Mouse (Mus musculus) myocyte (in vitro differentiated cells): ENCODE measurements around the gene Bmyc.

Source experiments
- CEBPB ChIP-seq: IDR thresholded peaks from 2 replicates; pipeline ENCODE4 v1.6.1; 2011; ENCODE audit warnings: mild to moderate bottlenecking, moderate library complexity; ENCODE audit not compliant: poor library complexity, insufficient read depth, severe bottlenecking
- E2F4 ChIP-seq: IDR thresholded peaks from one replicate; pipeline ENCODE4 v1.6.1; 2011; ENCODE audit warnings: mild to moderate bottlenecking, control low read depth, moderate library complexity; ENCODE audit not compliant: insufficient read depth
- MAX ChIP-seq: IDR thresholded peaks from one replicate; pipeline ENCODE4 v1.6.1; 2011; ENCODE audit warnings: low read depth, mild to moderate bottlenecking, control low read depth
- MYOD1 ChIP-seq, 3 experiments: IDR thresholded peaks; one replicate each; pipeline ENCODE4 v1.6.1; 2011; ENCODE audit warnings: control low read depth in 2 of 3, low read depth in 2 of 3, mild to moderate bottlenecking in 2 of 3, moderate library complexity in 1 of 3; ENCODE audit not compliant: insufficient read length in 2 of 3, control insufficient read depth in 1 of 3
- MYOG ChIP-seq, 3 experiments: IDR thresholded peaks; one replicate each; pipeline ENCODE4 v1.6.1; 2011; ENCODE audit warnings: control low read depth in 2 of 3, low read depth in 2 of 3, mild to moderate bottlenecking in 2 of 3; ENCODE audit not compliant: insufficient read length in 2 of 3, control insufficient read depth in 1 of 3, insufficient read depth in 1 of 3
- POLR2A ChIP-seq: IDR thresholded peaks from one replicate; pipeline ENCODE4 v1.6.1; 2011; ENCODE audit warnings: low read depth, mild to moderate bottlenecking, control low read depth, moderate library complexity; ENCODE audit not compliant: insufficient read length
- POLR2AphosphoS2 ChIP-seq: IDR thresholded peaks from one replicate; pipeline ENCODE4 v1.6.1; 2011; ENCODE audit warnings: low read depth, control low read depth; ENCODE audit not compliant: insufficient read length
- REST ChIP-seq: IDR thresholded peaks from one replicate; pipeline ENCODE4 v1.6.1; 2011; ENCODE audit warnings: mild to moderate bottlenecking, control low read depth, moderate library complexity; ENCODE audit not compliant: insufficient read depth, insufficient read length
- SRF ChIP-seq: IDR thresholded peaks from one replicate; pipeline ENCODE4 v1.6.1; 2011; ENCODE audit warnings: low read depth; ENCODE audit not compliant: control insufficient read depth, insufficient read length
- TCF12 ChIP-seq: IDR thresholded peaks from one replicate; pipeline ENCODE4 v1.6.1; 2011; ENCODE audit warnings: mild to moderate bottlenecking, control low read depth; ENCODE audit not compliant: poor library complexity, insufficient read depth, severe bottlenecking
- TCF3 ChIP-seq: IDR thresholded peaks from one replicate; pipeline ENCODE4 v1.6.1; 2011; ENCODE audit warnings: low read depth, control low read depth; ENCODE audit not compliant: insufficient read length
- USF1 ChIP-seq: IDR thresholded peaks from one replicate; pipeline ENCODE4 v1.6.1; 2011; ENCODE audit warnings: low read depth, mild to moderate bottlenecking, control low read depth, moderate library complexity

GRCm38 (mm10) chr2:25657246-25657645 lies 49.3 kb upstream of the Bmyc start:
- TF ChIP-seq REST (no peak), CEBPB (no peak), USF1 (no peak), POLR2A (no peak), MYOG (IDR thresholded peaks at IDR 0.05; ENCODE audit: control insufficient read depth in 1 of 3, insufficient read depth in 1 of 3, insufficient read length in 2 of 3, low read depth in 2 of 3) (no peak), E2F4 (no peak), POLR2AphosphoS2 (no peak), SRF (no peak), TCF12 (no peak), MYOD1 (IDR thresholded peaks at IDR 0.05; ENCODE audit: control insufficient read depth in 1 of 3, insufficient read length in 2 of 3, low read depth in 2 of 3) (no peak), TCF3 (no peak), MAX (no peak)
